Mouse (Mus musculus) intestine, embryonic 14.5 days (tissue): ENCODE results near the gene Etfdh. TPM values are rescaled to one million over a fixed set of nuclear protein-coding genes. Genes with fewer than 3 reads are reported as not detected.

Experiments used
- ATAC-seq: fragments of 200-750 bp; cut with Nextera tagmentation; replicated peaks from 2 replicates; pipeline ENCODE4 v1.8.0; 2017; ENCODE audit warnings: low read depth, moderate number of reproducible peaks, moderate TSS enrichment, moderate library complexity; ENCODE audit not compliant: low FRiP score, low TSS enrichment
- DNase-seq: peaks from one replicate; pipeline ENCODE4 v3.0.0-alpha.2; 2018; ENCODE audit warnings: low spot score
- H3K27ac ChIP-seq: fragments of 300-500 bp; sonication (generic); 2 replicates; pipeline ENCODE4 v1.5.1; 2014; ENCODE audit warnings: low read depth, mild to moderate bottlenecking, control low read depth
- H3K27me3 ChIP-seq: fragments of 300-500 bp; sonication (generic); replicated peaks from 2 replicates; pipeline ENCODE4 v1.6.1; 2014; ENCODE audit warnings: low read length, control low read depth; ENCODE audit not compliant: control insufficient read depth, insufficient read depth
- H3K36me3 ChIP-seq: fragments of 300-500 bp; sonication (generic); 2 replicates; pipeline ENCODE4 v1.6.1; 2014; ENCODE audit warnings: low read length, control low read depth; ENCODE audit not compliant: control insufficient read depth, insufficient read depth
- H3K4me1 ChIP-seq: fragments of 300-500 bp; sonication (generic); replicated peaks from 2 replicates; pipeline ENCODE4 v1.6.1; 2014; ENCODE audit warnings: low read length, control low read depth, mixed read lengths; ENCODE audit not compliant: control insufficient read depth, insufficient read depth
- H3K4me2 ChIP-seq: fragments of 300-500 bp; sonication (generic); 2 replicates; pipeline ENCODE4 v1.6.1; 2014; ENCODE audit warnings: low read length
- H3K4me3 ChIP-seq: fragments of 300-500 bp; sonication (generic); 2 replicates; pipeline ENCODE4 v1.5.1; 2014; ENCODE audit warnings: low read depth, low read length, control low read depth, mixed read lengths
- H3K9ac ChIP-seq: fragments of 300-500 bp; sonication (generic); 2 replicates; pipeline ENCODE4 v1.6.1; 2014; ENCODE audit warnings: mild to moderate bottlenecking, low read length
- H3K9me3 ChIP-seq: fragments of 300-500 bp; sonication (generic); 2 replicates; pipeline ENCODE4 v1.6.1; 2016; ENCODE audit warnings: low read length, control low read depth; ENCODE audit not compliant: control insufficient read depth
- WGBS: fragments of 180-500 bp; shearing (Covaris S2); extraction: QIAGEN DNeasy Blood & Tissue Kit; methylation state at CpG from one replicate; pipeline ENCODE4 v1.1.7; 2014; 5-methylcytosine and 5-hydroxymethylcytosine counted together
- polyA plus RNA-seq: library from polyadenylated mRNA; unstranded; fragments of >200 nt; fragmentation: Nextera tagmentation; extraction: Ambion mirVana; gene quantifications from 2 replicates; pipeline ENCODE4 v1.2.1, GENCODE M21; 2014

Gene Etfdh
- polyA plus RNA-seq, result 60.8 and 64.8 TPM in 2 replicates

DNA sequence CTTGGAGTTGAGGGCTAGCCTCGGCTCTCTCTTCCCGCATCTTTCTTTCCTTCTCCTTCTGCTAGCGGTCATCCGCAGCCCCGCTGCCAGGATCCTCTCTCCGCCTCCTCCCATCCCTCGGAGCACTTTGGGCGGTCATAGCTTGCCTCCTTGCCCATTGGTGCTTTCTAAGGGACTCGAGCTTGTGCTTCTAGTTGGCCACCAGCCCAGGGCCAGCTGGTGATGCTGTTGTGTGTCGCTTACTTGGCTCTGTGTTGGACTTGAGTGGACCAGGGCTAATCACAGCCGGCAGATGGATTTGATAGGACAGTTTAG, at the start of gene Etfdh:
Etfdh (minus strand) TSS at position 85 of the 315 bp plus-strand sequence.
- Histone ChIP-seq H3K27me3 (no peaks in the 10 kb centered on the region), H3K27ac (peak within 1 kb of the TSS; percentile 77), H3K4me1 (peaks cover 2% of the 10 kb centered on the region; the same call in 1 of the 2 replicates), H3K9me3 (0 out of 2 replicates have a peak, but pooled peaks cover 2% of the 10 kb centered on the region), H3K4me2 (peak within 1 kb of the TSS; percentile 78), H3K9ac (peak within 1 kb of the TSS; percentile 83), H3K36me3 (peaks cover 23% of the 10 kb centered on the region), H3K4me3 (peak within 1 kb of the TSS; percentile 80)
- peak; percentile 45 for ATAC-seq
- DNase-seq, result no peak
- under 1% methylated on average over 11 of the region's 11 CpGs for WGBS

DNA sequence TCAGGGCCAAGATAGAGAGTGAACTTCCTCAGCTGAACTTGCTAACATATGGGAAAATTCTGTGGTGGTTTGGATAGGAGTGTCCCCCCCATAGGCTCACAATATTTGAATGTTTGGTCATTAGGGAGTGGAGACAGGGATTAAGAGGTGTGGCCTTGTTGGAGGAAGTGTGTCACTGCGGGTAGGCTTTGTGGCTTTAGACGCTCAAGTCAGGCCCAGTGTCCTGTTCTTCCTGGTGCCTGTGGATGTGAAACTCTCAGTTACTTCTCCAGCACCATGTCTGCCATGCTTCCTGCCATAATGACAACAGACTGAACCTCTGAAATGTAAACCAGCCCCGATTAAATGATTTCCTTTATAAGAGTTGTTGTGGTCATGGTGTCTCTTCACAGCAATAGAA, 47.1 kb upstream of the Etfdh start:
- DNase-seq (no peak), ATAC-seq (no peak)
- Histone ChIP-seq H3K9ac (no peak overlapping the region), H3K9me3 (no peaks in the 10 kb centered on the region), H3K27ac (no peak overlapping the region), H3K36me3 (no peaks in the 10 kb centered on the region), H3K27me3 (no peaks in the 10 kb centered on the region), H3K4me3 (no peak overlapping the region), H3K4me1 (no peaks in the 10 kb centered on the region), H3K4me2 (no peak overlapping the region)
- 90% methylated on average over 3 of the region's 3 CpGs for WGBS

DNA sequence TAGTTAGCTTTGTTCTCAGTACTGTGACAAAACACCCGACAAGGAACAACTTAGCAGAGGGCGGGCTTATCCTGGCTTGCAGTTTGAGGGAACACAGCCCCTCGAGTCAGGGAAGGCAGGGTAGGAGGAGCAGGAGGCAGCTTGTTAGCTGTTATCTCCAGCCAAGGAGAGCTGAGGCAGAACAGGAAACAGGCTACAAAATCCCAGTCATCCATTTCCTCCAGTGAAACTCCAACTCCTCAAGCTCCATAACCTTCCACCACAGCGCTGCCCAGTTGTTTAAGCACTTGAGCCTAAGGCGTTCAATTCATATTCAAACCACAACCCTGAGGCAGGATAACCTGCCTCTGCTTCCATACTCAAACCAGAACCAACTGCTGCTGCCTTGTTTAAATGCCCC, 45.3 kb upstream of the Etfdh start:
- Histone ChIP-seq H3K27me3 (no peaks in the 10 kb centered on the region), H3K4me1 (no peaks in the 10 kb centered on the region), H3K9me3 (no peaks in the 10 kb centered on the region), H3K36me3 (no peaks in the 10 kb centered on the region), H3K4me3 (no peak overlapping the region), H3K27ac (no peak overlapping the region), H3K9ac (no peak overlapping the region), H3K4me2 (no peak overlapping the region)
- ATAC-seq, result no peak
- no peak for DNase-seq
- 86% methylated on average over 5 of the region's 5 CpGs for WGBS

DNA sequence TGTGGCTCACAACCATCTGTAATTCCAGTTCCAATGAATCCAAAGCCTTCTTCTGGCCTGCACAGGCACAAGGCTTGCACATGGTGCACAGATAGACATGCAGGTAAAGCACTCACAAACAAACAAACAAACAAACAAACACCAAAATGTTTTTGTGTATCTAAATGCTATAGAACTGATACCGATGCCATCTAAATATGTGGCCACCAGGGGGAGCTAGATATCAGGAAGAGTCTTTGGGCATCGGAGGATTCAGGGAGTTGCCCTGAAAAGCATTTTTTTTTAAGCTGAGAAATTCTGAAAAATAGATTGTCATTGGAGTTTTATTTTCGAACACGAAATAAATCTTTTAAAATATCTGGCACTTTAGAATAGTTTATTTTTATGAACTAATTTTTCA, 43.8 kb upstream of the Etfdh start:
- Histone ChIP-seq H3K9ac (no peak overlapping the region), H3K36me3 (no peaks in the 10 kb centered on the region), H3K4me3 (no peak overlapping the region), H3K4me1 (no peaks in the 10 kb centered on the region), H3K9me3 (no peaks in the 10 kb centered on the region), H3K27ac (no peak overlapping the region), H3K27me3 (no peaks in the 10 kb centered on the region), H3K4me2 (no peak overlapping the region)
- WGBS, result 10% methylated on average over 4 of the region's 4 CpGs
- no peak for ATAC-seq
- DNase-seq, result peak; percentile 65

DNA sequence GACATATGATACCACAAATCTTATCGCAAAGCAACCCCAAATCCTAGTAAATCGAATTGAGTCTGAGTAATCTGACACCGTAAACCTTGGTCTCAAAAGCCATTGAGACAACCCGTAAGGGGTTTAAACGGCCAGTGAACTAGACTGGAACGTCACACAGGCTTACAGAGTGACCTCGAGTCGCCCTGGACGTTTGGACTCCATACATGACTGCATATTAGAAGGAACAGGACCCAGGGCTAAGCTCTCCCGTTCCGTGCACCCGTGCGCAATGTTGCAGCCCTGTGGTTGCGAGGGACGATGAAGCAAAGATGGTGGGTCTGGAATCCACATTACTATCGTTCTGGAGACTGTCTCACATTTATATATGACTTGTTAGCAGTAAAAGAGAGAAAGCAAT, 42.9 kb upstream of the Etfdh start:
- Histone ChIP-seq H3K4me3 (no peak overlapping the region), H3K36me3 (no peaks in the 10 kb centered on the region), H3K27me3 (no peaks in the 10 kb centered on the region), H3K27ac (no peak overlapping the region), H3K9me3 (no peaks in the 10 kb centered on the region), H3K9ac (no peak overlapping the region), H3K4me1 (no peaks in the 10 kb centered on the region), H3K4me2 (no peak overlapping the region)
- DNase-seq (no peak), ATAC-seq (no peak)
- 69% methylated on average over 16 of the region's 16 CpGs for WGBS

DNA sequence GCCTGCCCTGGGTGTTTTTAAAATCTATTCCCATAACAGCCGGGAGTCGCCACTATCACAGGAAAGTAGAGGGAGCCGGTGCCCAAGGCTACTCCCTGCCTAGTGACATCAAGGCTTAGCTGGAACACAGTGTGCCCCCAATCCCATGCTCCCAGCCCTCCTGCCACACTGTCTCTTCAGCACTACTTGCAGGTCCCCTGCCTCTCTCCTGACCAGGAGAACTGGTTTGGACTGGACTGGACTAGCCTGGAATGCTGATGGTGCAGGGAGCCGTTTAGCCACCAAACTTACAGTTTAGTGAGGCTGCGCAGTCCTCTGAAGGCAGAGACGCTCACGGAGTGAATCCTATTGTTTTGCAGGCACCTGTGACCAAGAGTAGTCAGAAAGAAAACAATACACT, 41.3 kb upstream of the Etfdh start:
- Histone ChIP-seq H3K9ac (no peak overlapping the region), H3K4me2 (no peak overlapping the region), H3K27me3 (no peaks in the 10 kb centered on the region), H3K9me3 (no peaks in the 10 kb centered on the region), H3K36me3 (no peaks in the 10 kb centered on the region), H3K4me3 (no peak overlapping the region), H3K27ac (no peak overlapping the region), H3K4me1 (no peaks in the 10 kb centered on the region)
- DNase-seq (no peak), ATAC-seq (no peak)
- WGBS, result 83% methylated on average over 7 of the region's 7 CpGs

DNA sequence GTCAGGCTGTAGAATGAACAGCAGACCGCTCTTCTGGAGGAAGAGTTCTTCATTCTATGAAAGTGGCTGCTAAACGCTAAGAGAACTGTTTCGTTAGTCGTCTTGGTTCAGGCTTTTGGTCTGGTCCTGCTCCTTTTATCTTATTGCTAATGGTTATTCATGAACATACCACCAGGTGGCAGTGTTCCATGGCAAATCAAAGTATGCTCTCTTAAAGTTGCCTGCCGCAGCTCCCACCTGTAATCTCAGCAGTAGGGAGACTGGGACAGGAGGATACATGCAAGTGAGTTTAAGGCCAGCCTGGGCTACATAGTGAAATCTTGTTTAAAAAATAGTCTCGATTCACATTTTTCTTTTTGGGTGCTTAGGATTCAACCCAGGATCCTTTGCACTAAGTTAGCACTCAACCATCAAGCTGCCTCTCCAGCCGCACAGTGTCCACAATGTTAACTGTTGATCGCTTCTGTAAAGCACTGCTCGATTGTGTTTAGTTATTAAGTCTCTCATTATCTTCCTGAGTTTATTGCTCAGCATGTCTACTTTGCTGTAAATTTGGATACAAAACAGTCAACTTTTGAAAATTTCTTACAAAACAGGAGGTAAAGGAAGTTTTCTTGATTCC, 35.6 kb upstream of the Etfdh start:
- H3K9me3 ChIP-seq, result no peaks in the 10 kb centered on the region
- no peaks in the 10 kb centered on the region for H3K4me1 ChIP-seq
- H3K4me2 ChIP-seq, result no peak overlapping the region
- H3K4me3 ChIP-seq, result no peak overlapping the region
- H3K27me3 ChIP-seq, result no peaks in the 10 kb centered on the region
- H3K9ac ChIP-seq, result no peak overlapping the region
- ATAC-seq, result 0 out of 2 replicates have a peak, but pooled peaks have one; percentile 23
- WGBS, result 41% methylated on average over 9 of the region's 9 CpGs
- H3K27ac ChIP-seq, result no peak overlapping the region
- no peaks in the 10 kb centered on the region for H3K36me3 ChIP-seq
- DNase-seq, result peak; percentile 69

DNA sequence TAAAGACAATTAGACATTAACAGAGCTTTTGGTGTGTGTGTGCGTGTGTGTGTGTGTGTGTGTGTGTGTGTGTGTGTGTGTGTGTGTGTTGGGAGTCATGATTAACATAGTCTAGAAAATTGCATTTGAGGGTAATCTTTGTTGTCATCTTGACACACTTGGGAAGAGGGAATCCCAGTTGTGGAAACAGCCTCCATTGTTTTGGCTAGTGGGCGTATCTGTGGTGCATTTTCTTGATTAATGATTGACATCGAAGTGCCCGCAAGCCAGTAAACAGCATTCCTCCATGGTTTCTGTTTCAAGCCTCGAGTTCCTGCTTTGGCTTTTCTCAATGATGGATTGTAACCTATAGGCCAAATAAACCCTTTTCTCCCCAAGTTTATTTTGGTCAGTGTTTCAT, 27.4 kb upstream of the Etfdh start:
- Histone ChIP-seq H3K27me3 (no peaks in the 10 kb centered on the region), H3K9ac (no peak overlapping the region), H3K27ac (no peak overlapping the region), H3K36me3 (no peaks in the 10 kb centered on the region), H3K4me2 (no peak overlapping the region), H3K4me1 (no peaks in the 10 kb centered on the region), H3K4me3 (no peak overlapping the region), H3K9me3 (no peaks in the 10 kb centered on the region)
- DNase-seq (no peak), ATAC-seq (no peak)
- WGBS, result 38% methylated on average over 5 of the region's 5 CpGs

DNA sequence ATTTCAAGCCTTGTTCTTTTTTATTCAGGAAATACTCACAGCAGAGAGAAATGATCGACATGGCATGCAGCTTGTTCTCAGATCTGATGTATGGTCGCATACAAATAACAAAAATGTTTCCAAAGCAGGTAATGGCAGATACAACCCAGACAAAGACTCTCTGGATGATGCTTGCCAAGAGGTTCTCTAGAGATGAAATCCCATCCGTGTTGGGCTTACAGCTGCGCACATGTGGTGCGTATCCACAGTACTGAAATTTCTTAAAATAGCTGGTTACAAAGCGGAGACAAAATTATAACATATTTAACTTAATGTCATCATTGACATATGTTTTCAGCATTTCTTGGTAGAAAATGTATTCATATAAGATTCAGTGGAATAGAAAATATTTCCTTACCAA, 22.8 kb upstream of the Etfdh start:
- Histone ChIP-seq H3K27me3 (no peaks in the 10 kb centered on the region), H3K9ac (no peak overlapping the region), H3K9me3 (no peaks in the 10 kb centered on the region), H3K36me3 (no peaks in the 10 kb centered on the region), H3K27ac (no peak overlapping the region), H3K4me1 (no peaks in the 10 kb centered on the region), H3K4me2 (no peak overlapping the region), H3K4me3 (no peak overlapping the region)
- no peak for ATAC-seq
- WGBS, result 83% methylated on average over 6 of the region's 6 CpGs
- DNase-seq, result no peak
